Mouse (Mus musculus): ENCODE measurements at regions not wholly inside any gene's neighbourhood (a gene's known extent, or its start where the extent isn't known, plus 50 kb on each side); places are given as distances from the start of the nearest gene placed in this dataset.

DNA sequence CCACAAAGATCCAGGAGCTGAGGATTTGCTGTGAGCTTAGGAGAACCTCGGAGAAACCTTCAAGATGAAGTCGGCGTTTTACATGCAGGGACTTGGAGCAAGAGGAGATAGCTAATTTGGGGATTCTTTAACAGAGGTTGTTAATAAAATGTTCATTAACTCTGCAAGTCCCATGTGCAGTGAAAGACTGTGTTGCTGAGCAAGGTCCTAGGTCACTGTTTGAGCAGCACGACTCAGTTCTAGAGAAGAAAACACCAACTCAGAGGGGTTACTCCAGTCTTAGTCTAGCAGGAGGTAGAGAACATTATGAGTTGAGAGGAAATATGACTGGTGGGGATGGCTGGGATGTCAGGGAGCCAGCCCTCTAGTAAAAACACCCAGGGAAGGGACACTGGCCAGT, 265.9 kb downstream of the C1d start:
- Histone ChIP-seq H3K9ac (ENCODE audit: low read depth, poor library complexity, severe bottlenecking) (no peak overlapping the region), H3K4me3 (ENCODE audit: low read depth, low read length) (no peak overlapping the region), H3K27me3 (ENCODE audit: control insufficient read depth, insufficient read depth, low read length, poor library complexity, severe bottlenecking) (no peaks in the 10 kb centered on the region), H3K9me3 (replicated peaks; ENCODE audit: control insufficient read depth, insufficient read depth, low read length, poor library complexity, severe bottlenecking) (no peaks in the 10 kb centered on the region), H3K36me3 (ENCODE audit: control insufficient read depth, insufficient read depth, low read length, poor library complexity, severe bottlenecking) (no peaks in the 10 kb centered on the region), H3K27ac (ENCODE audit: insufficient read depth, low read length) (no peak overlapping the region), H3K4me1 (ENCODE audit: control insufficient read depth, insufficient read depth, low read length) (peaks cover 4% of the 10 kb centered on the region)
- TF ChIP-seq EP300 (IDR thresholded peaks at IDR 0.05; ENCODE audit: insufficient read depth, low read depth, low read length) (no peak), POLR2A (IDR thresholded peaks at IDR 0.05; ENCODE audit: insufficient read depth, low read length) (no peak), CTCF (IDR thresholded peaks at IDR 0.05; ENCODE audit: low read depth, low read length) (no peak)

DNA sequence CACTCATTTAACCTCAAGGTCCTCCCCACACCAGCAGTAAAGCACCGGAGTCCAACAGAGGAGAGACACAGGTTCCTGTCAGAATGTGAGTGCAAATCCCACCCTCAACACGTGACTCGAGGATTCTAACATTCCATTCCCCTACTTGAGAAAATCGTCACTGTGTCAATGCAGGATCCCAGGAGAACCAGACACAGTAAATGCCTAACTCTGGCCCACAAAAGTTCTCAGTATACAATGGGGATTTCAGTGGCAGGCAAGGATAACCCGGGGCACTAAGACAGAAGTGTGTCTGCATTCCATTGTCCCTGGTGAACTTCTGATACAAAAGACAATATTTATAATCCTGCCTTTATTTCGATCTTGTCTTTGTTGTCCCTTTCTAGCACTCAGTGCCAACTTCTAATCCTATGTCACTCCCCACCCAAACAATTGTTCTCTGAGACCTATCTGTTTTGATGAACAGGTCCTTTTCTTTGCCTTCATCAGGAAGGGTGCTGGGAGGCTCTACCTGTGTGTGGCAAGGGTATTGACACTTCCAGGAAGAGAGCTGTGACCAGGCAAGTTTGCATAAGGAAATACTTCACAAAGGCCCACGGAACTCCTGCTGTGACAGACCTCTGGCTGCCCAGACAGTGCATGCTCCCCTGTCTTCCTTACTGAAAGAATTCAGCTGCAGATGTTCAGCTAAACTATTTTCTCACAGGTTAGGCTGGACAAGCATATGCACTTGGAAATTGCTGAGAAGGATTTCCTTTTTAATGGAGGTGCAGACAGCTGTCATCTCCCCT, 267.8 kb downstream of the C1d start:
- Histone ChIP-seq H3K4me1 (ENCODE audit: control insufficient read depth, insufficient read depth, low read length) (peaks cover 4% of the 10 kb centered on the region), H3K36me3 (ENCODE audit: control insufficient read depth, insufficient read depth, low read length, poor library complexity, severe bottlenecking) (no peaks in the 10 kb centered on the region), H3K27me3 (ENCODE audit: control insufficient read depth, insufficient read depth, low read length, poor library complexity, severe bottlenecking) (no peaks in the 10 kb centered on the region), H3K27ac (ENCODE audit: insufficient read depth, low read length) (no peak overlapping the region), H3K4me3 (ENCODE audit: low read depth, low read length) (no peak overlapping the region), H3K9me3 (replicated peaks; ENCODE audit: control insufficient read depth, insufficient read depth, low read length, poor library complexity, severe bottlenecking) (no peaks in the 10 kb centered on the region), H3K9ac (ENCODE audit: low read depth, poor library complexity, severe bottlenecking) (no peak overlapping the region)
- TF ChIP-seq CTCF (IDR thresholded peaks at IDR 0.05; ENCODE audit: low read depth, low read length) (no peak), EP300 (IDR thresholded peaks at IDR 0.05; ENCODE audit: insufficient read depth, low read depth, low read length) (no peak), POLR2A (IDR thresholded peaks at IDR 0.05; ENCODE audit: insufficient read depth, low read length) (no peak)

GRCm38 (mm10) chr11:17526476-17526875, 269.1 kb downstream of the C1d start:
- Histone ChIP-seq H3K9ac (ENCODE audit: low read depth, poor library complexity, severe bottlenecking) (no peak overlapping the region), H3K27ac (ENCODE audit: insufficient read depth, low read length) (no peak overlapping the region), H3K36me3 (ENCODE audit: control insufficient read depth, insufficient read depth, low read length, poor library complexity, severe bottlenecking) (no peaks in the 10 kb centered on the region), H3K27me3 (ENCODE audit: control insufficient read depth, insufficient read depth, low read length, poor library complexity, severe bottlenecking) (no peaks in the 10 kb centered on the region), H3K4me1 (ENCODE audit: control insufficient read depth, insufficient read depth, low read length) (peaks cover 4% of the 10 kb centered on the region), H3K4me3 (ENCODE audit: low read depth, low read length) (no peak overlapping the region), H3K9me3 (replicated peaks; ENCODE audit: control insufficient read depth, insufficient read depth, low read length, poor library complexity, severe bottlenecking) (no peaks in the 10 kb centered on the region)
- TF ChIP-seq CTCF (IDR thresholded peaks at IDR 0.05; ENCODE audit: low read depth, low read length): no peak
- no peak for TF ChIP-seq POLR2A (IDR thresholded peaks at IDR 0.05; ENCODE audit: insufficient read depth, low read length)
- no peak for TF ChIP-seq EP300 (IDR thresholded peaks at IDR 0.05; ENCODE audit: insufficient read depth, low read depth, low read length)

DNA sequence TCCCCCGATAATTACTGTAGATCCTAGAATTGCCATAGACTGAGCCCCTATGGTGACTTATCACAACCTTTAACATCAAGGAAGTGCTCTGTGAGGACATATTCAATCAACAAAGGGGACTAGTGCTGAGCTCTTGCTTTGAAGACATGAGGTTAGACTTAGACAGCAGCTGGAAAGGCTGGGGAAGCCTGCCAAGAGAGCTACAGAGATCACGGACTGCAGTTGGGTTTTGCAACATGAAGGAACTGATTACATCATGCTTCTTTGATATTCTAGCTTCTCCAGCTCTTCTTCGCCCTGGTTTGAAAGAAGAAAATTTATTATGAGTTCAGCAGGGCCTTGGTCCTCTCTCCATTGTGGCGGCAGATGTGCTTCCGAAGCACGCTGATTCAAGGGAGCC, 271.2 kb downstream of the C1d start:
- H3K36me3 ChIP-seq (ENCODE audit: control insufficient read depth, insufficient read depth, low read length, poor library complexity, severe bottlenecking): no peaks in the 10 kb centered on the region
- TF ChIP-seq EP300 (IDR thresholded peaks at IDR 0.05; ENCODE audit: insufficient read depth, low read depth, low read length): no peak
- no peak for TF ChIP-seq CTCF (IDR thresholded peaks at IDR 0.05; ENCODE audit: low read depth, low read length)
- TF ChIP-seq POLR2A (IDR thresholded peaks at IDR 0.05; ENCODE audit: insufficient read depth, low read length): no peak
- H3K9ac ChIP-seq (ENCODE audit: low read depth, poor library complexity, severe bottlenecking): no peak overlapping the region
- H3K27ac ChIP-seq (ENCODE audit: insufficient read depth, low read length): no peak overlapping the region
- H3K4me3 ChIP-seq (ENCODE audit: low read depth, low read length): no peak overlapping the region
- H3K4me1 ChIP-seq (ENCODE audit: control insufficient read depth, insufficient read depth, low read length): no peaks in the 10 kb centered on the region
- H3K27me3 ChIP-seq (ENCODE audit: control insufficient read depth, insufficient read depth, low read length, poor library complexity, severe bottlenecking): no peaks in the 10 kb centered on the region
- H3K9me3 ChIP-seq (replicated peaks; ENCODE audit: control insufficient read depth, insufficient read depth, low read length, poor library complexity, severe bottlenecking): no peaks in the 10 kb centered on the region

DNA sequence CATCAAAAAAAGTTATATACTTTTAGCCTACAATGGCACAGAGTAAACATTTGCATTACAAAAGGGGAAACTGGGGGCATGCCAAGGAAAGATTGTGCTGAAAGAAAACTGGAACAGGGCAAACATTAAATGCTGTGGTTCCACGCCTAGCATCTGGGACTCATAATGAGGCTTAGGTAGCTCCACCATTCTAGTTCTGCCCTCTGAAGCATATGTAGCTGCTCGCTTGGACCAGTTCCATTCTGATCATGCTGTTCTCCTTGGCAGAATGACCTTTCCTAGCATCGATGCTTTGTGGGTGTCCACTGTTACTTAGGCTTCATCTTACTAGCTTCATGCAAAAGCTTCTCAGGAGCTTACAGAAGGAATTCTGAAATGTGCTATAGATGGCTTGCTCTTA, 276.3 kb downstream of the C1d start:
- TF ChIP-seq POLR2A (IDR thresholded peaks at IDR 0.05; ENCODE audit: insufficient read depth, low read length): no peak
- TF ChIP-seq CTCF (IDR thresholded peaks at IDR 0.05; ENCODE audit: low read depth, low read length): no peak
- TF ChIP-seq EP300 (IDR thresholded peaks at IDR 0.05; ENCODE audit: insufficient read depth, low read depth, low read length): no peak
- no peak overlapping the region for H3K4me3 ChIP-seq (ENCODE audit: low read depth, low read length)
- H3K9me3 ChIP-seq (replicated peaks; ENCODE audit: control insufficient read depth, insufficient read depth, low read length, poor library complexity, severe bottlenecking): no peaks in the 10 kb centered on the region
- H3K36me3 ChIP-seq (ENCODE audit: control insufficient read depth, insufficient read depth, low read length, poor library complexity, severe bottlenecking): no peaks in the 10 kb centered on the region
- H3K27ac ChIP-seq (ENCODE audit: insufficient read depth, low read length): no peak overlapping the region
- H3K27me3 ChIP-seq (ENCODE audit: control insufficient read depth, insufficient read depth, low read length, poor library complexity, severe bottlenecking): no peaks in the 10 kb centered on the region
- no peak overlapping the region for H3K9ac ChIP-seq (ENCODE audit: low read depth, poor library complexity, severe bottlenecking)
- no peaks in the 10 kb centered on the region for H3K4me1 ChIP-seq (ENCODE audit: control insufficient read depth, insufficient read depth, low read length)

GRCm38 (mm10) chr11:17546286-17546685, 288.9 kb downstream of the C1d start:
- Histone ChIP-seq H3K27ac (ENCODE audit: insufficient read depth, low read length) (no peak overlapping the region), H3K9ac (ENCODE audit: low read depth, poor library complexity, severe bottlenecking) (no peak overlapping the region), H3K4me1 (ENCODE audit: control insufficient read depth, insufficient read depth, low read length) (no peaks in the 10 kb centered on the region), H3K4me3 (ENCODE audit: low read depth, low read length) (no peak overlapping the region), H3K27me3 (ENCODE audit: control insufficient read depth, insufficient read depth, low read length, poor library complexity, severe bottlenecking) (no peaks in the 10 kb centered on the region), H3K36me3 (ENCODE audit: control insufficient read depth, insufficient read depth, low read length, poor library complexity, severe bottlenecking) (no peaks in the 10 kb centered on the region), H3K9me3 (replicated peaks; ENCODE audit: control insufficient read depth, insufficient read depth, low read length, poor library complexity, severe bottlenecking) (no peaks in the 10 kb centered on the region)
- no peak for TF ChIP-seq POLR2A (IDR thresholded peaks at IDR 0.05; ENCODE audit: insufficient read depth, low read length)
- TF ChIP-seq CTCF (IDR thresholded peaks at IDR 0.05; ENCODE audit: low read depth, low read length): no peak
- TF ChIP-seq EP300 (IDR thresholded peaks at IDR 0.05; ENCODE audit: insufficient read depth, low read depth, low read length): no peak

All from ES-Bruce4 (cell line).